Mouse (Mus musculus) heart, postnatal 36 days (tissue): ENCODE measurements around the gene Nupr1l. TPM values are rescaled to one million over a fixed set of nuclear protein-coding genes. Genes with fewer than 3 reads are reported as not detected.
"Not testable (repeated sequence)": the region's sequence is repeated elsewhere in the genome, so short reads cannot be mapped to it uniquely, and the experiment has no call there.

Experiments
- DNase-seq, 2 experiments: peaks; one replicate each; pipeline ENCODE4 v3.0.0; 2021 to 2022
- intact Hi-C: fragments of 180-260 bp; cut with DNase I; formaldehyde crosslinking; loops from one replicate; pipeline ENCODE4 v1.15.1; 2025
- total RNA-seq, 2 experiments: library from RNA; stranded (reverse); gene quantifications; 2 replicates each; pipeline ENCODE4 v1.2.3; 2021

Gene Nupr1l
- under 1 TPM; 0.58 to 0.98 TPM for total RNA-seq

DNA sequence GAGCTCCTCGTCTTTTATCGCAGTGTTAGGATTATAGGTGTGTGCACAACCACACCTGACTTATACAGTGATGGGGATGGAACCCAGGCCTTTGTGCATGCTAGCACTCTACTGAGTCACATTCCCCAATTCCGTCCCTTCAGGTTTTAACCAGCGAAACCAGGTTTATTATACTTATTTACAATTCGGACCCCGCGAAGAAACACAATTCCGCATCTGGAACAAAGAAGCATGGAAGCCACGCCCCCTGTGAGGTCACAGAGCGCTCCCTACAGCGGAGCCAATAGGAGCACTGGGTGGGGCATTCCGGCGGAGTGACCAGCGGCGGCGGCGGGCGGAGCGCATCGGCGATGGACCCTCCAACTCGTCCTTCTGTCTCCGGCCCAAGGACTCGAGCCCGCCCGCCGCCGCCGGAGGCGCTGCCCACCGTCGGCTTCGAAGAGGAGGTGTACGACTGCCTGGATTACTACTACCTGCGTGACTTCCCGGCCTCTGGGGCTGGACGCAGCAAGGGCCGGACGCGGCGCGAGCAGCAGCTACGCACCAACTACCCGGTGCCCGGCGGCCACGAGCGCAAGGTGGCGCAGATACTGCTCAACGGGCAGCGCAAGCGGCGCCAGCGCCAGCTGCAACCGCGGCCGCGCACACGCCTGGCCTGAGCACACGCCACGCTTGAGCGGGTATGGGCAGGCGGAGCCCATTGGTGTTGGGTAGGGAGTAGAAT lies at the start of gene Nupr1l:
Gene Nupr1l, plus strand, starts transcription at position 299 of the 724 bp plus-strand sequence.
- intact Hi-C loops = loop anchor here (2.0 kb wide), 1 partner anchor 32 kb away; the partner anchor contains the start of gene Vkorc1l1
- DNase-seq = peak; percentile 87 to 90

DNA sequence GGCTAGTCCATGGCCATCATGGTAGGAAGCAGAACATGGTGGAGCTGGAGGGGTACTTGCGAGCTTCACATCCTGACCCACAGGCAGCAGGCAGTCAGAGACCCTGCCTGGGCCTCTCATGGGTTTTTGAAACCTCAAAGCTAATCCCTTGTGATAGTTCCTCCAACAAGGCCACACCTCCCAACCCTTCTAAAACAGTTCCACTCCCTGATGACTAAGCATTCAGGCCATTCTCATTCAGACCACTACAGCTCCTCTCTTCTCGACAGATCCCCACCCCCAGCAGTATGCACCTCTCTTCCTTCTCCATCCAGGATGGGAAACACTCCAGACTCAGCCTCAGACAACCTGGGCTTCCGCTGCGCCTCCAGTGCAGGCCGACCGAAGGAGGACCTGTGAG lies 46.0 kb upstream of the Nupr1l start:
- intact Hi-C loops = no loop called here
- no peak for DNase-seq

DNA sequence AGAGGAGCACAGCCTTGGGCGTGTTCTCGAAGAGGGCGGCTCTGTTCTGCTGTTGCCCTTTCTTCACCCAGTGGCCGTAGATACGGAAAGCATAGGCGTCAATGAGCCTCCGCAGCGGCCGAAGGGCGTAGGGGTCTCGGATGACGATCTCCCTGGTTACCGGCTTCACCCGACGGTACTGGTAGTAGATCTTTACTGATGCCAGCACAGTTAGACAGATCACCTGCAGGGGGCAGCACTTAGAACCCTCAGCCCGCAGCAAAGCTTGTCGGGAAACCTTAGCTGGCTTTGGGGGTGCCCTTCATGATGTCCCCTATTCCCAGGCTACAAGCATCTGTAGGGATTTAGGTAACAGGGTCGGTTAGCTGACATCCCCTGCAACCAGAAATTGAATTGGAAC lies 43.9 kb upstream of the Nupr1l start:
- intact Hi-C loops = no loop called here
- peak; percentile 48 to 59 for DNase-seq

DNA sequence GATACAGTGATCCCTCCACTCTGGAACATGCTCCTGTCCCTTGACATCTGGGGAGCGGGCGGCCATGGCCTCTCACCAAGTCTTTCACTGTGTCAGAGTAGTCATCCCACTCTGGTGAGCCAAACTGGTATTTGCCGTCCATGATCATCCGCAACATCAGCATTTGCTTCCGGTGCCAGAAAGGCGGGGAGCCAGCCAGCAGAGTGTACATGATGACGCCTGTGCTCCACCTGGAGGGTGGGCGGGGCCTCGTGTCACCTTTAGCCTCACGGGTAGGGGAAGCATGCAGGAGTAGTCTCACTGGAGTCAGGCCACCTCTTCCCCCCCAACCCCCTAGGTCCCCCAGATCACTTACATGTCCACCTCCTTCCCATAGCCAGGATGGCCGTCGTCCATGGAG lies 42.5 kb upstream of the Nupr1l start:
- intact Hi-C loops = no loop called here

DNA sequence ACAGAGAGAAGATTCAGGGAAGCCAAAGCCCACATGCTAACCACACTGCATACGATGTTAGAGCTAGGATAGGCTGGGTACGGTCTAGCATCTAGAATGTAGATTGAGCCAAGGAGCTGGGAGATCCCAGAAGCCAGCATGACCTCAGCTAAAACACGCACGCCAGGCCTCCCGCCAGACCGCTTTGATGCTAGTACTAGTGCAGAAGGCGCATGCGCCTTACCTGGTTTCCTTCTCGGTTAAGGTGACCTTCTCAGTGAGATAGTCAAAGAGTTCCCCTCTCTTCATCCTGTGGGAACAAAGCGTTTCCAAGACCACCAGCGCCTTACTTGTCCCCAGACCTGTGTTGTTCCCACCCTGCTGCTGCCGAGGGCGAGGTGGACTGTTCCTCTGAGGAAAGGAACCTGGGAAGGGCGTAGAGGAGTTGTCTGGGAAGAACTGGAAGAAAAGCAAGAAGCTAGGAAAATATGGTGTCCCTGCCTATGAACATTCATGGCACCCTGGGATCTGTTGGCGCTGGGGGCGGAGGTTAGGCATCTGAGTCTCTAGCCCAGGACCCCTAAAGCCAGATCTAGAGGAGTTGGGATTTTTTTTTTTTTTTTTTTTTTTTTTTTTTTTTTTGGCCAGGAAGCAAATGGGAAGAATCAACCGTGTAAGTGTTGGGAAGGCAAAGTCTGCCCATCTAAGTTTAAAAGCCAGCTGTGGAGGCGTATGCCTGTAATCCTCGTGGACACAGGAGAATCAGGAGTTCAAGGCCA lies 38.9 kb upstream of the Nupr1l start:
- no peak for DNase-seq
- intact Hi-C loops = no loop called here

More for the DNA sequence above, 42.5 kb upstream of the Nupr1l start:
- no peak for DNase-seq

DNA sequence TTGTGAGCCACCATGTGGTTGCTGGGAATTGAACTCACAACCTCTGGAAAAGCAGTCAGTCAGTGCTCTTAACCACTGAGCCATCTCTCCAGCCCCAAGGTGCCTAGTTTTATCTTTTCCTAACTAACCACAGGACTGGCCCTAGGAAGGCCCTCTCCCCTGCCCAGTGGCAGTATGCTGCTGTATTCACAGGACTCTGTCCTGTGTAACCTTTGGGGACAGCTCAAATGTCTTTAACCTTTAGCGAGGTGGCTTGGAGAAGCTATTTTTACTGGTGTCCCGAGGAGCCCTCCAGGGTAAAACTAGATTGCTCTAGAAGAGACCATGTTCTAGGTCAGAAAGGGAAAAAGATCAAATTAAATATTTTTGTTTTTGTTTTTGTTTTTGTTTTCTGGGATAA lies 37.1 kb upstream of the Nupr1l start:
- intact Hi-C loops = no loop called here
- DNase-seq = no peak

DNA sequence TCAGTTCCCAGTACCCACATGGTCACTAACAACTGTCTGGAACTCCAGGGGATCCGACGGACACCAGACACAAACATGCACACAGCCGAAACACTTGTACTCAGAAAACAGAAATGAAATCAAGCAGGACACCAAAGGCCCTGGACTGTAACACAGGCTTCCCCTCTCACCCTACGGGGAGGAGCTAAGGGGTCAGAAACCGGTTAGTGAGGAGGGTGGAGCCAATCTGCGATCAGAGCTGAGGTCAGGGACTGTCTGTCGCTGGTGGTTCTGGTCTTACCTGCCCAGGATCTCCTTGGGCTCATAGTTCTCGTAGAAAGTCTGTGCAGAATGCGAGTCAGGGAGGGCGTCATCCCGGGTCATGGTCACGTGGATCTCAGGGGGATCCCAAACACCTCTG lies 34.4 kb upstream of the Nupr1l start:
- intact Hi-C loops = no loop called here
- no peak for DNase-seq

GRCm38 (mm10) chr5:129875098-129875497 lies 33.2 kb upstream of the Nupr1l start:
- no peak for DNase-seq
- intact Hi-C loops = no loop called here

DNA sequence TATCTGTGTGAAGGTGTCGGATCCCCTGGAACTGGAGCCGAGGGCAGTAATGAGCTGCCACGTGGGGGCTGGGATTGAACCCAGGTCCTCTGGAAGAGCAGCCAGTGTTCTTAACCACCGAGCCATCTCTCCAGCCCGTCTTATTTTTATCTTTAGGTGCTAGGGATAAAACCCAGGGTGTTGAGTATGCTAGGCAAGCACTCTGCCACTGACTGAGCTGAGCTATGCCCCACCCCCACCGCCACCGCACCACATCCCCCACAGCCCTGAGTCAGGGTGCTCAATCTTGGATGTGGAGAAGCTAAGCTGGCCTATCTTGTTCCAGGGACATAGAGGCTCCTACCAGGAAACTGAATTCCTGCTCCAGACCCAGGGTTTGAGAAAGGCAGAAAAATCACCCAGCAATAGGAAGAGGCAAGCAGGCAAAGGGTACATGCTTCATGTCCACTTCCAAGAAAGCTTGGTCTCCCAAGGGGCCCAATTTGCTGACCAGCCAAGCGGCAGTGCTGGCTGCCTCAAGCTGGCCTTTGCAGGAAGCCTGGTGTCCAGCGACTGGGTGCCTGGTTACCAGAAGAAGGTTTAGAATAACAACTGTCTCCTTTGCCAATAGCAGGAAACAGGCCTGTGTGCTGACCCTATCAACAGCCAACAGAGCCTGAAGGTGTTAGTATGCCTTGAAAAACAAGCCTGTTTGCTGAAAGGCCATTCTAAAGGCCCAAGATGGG lies 30.4 kb upstream of the Nupr1l start:
- peak; percentile 37 to 53 for DNase-seq
- intact Hi-C loops = loop anchor here (2.0 kb wide), 1 partner anchor 267 kb away; no protein-coding TSS in a partner anchor

DNA sequence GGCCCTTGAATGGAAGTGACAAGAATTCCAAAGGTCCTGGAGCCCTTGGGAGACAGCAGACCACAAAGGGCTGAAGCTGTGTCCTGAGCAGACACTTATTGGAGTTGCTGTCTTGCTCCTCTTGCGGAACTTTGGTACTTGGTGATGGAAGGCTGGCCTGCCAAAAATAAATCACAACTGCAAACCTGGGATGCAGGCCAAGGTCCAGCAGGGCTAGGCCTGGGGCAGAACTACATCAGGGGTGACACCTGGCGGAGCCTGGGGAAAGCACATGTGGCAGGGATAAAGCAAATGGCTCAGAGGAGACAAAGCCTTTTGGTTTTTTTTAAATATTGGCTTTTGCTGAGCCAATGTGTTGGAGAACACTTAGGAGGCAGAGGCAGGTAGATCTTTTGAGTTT lies 29.4 kb upstream of the Nupr1l start:
- peak; percentile 74 for DNase-seq
- intact Hi-C loops = loop anchor here (2.0 kb wide), 1 partner anchor 268 kb away; no protein-coding TSS in a partner anchor

- intact Hi-C loops = loop anchor here (2.0 kb wide), 1 partner anchor 269 kb away; no protein-coding TSS in a partner anchor
- DNase-seq = no peak
Measured at GRCm38 (mm10) chr5:129879888-129880287, 28.5 kb upstream of the Nupr1l start.

GRCm38 (mm10) chr5:129886271-129886670 lies 22.1 kb upstream of the Nupr1l start:
- no peak for DNase-seq
- intact Hi-C loops = no loop called here

- intact Hi-C loops = no loop called here
Measured at GRCm38 (mm10) chr5:129886911-129887636, 21.3 kb upstream of the Nupr1l start, which contains the start of gene Chchd2. Gene Chchd2, minus strand, starts transcription at chr5:129887470.

GRCm38 (mm10) chr5:129890390-129890789 lies 17.9 kb upstream of the Nupr1l start:
- DNase-seq, intact Hi-C loops: not testable (repeated sequence)

More at GRCm38 (mm10) chr5:129886911-129887636, 21.3 kb upstream of the Nupr1l start, which contains the start of gene Chchd2:
- peak; percentile 91 to 93 for DNase-seq

GRCm38 (mm10) chr5:129895198-129896088 lies 12.9 kb upstream of the Nupr1l start, which contains the start of gene Zbed5:
Gene Zbed5, plus strand, starts transcription at chr5:129895723.
- intact Hi-C loops = no loop called here
- peak; percentile 84 for DNase-seq

- intact Hi-C loops = no loop called here
- no peak for DNase-seq
Measured at GRCm38 (mm10) chr5:129898449-129898848, 9.9 kb upstream of the Nupr1l start, which contains the start of gene Phkg1. Gene Phkg1, minus strand, starts transcription at chr5:129898549.

DNA sequence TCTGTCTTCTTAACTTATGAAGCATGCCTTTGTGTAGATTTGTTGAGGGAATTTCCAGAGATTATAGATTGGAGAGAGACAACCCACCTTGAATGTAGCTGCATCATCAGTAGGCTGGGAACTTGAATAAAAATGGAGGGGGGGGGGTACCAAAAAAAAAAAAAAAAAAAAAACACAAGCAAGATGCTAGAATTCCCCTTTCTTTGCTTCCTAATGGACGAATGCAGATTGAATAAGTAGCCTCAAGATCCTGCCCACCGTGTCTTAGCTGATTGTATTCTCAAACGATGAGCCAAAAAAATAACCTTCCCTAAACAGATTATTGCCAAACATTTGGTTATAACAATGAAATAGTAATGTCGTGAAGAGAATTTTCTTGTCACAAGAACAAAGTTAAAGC lies 565 bp upstream of the Nupr1l start:
- intact Hi-C loops = loop anchor here (2.0 kb wide), 1 partner anchor 33 kb away; the partner anchor contains the start of gene Vkorc1l1
- DNase-seq = no peak

GRCm38 (mm10) chr5:129909147-129909546 lies 807 bp downstream of the Nupr1l start:
- intact Hi-C loops = loop anchor here (2.0 kb wide), 1 partner anchor 32 kb away; the partner anchor contains the start of gene Vkorc1l1
- DNase-seq = no peak

DNA sequence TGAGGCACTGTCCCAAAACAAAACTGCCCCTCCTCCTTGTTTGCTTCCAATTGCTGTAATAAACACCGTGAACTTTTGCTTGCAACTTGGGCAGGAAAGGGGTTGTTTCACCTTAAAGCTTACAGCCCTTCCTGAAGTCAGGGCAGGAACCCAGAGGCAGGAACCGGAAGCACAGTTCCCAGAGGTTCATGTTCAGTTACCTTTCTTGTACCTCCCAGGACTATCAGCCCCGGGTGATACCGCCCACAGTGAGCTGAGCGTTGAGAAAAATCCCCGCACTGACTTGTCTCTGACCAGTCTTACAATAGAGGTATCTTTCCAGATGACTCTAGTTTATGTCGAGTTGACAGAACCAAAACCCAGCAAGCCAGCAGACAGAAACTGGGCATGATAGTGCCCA lies 1.3 kb downstream of the Nupr1l start:
- no peak for DNase-seq
- intact Hi-C loops = loop anchor here (2.0 kb wide), 1 partner anchor 31 kb away; the partner anchor contains the start of gene Vkorc1l1
